Mouse (Mus musculus) layer of hippocampus, adult 9-10 months (tissue): ENCODE results near the gene Dnaaf5.
A peak's percentile ranks its signal among the peaks of the same experiment; 100 is the strongest.

Source experiments
- DNase-seq: peaks from one replicate; pipeline ENCODE4 v3.0.0; 2022; ENCODE audit warnings: low spot score

Gene Dnaaf5

DNA sequence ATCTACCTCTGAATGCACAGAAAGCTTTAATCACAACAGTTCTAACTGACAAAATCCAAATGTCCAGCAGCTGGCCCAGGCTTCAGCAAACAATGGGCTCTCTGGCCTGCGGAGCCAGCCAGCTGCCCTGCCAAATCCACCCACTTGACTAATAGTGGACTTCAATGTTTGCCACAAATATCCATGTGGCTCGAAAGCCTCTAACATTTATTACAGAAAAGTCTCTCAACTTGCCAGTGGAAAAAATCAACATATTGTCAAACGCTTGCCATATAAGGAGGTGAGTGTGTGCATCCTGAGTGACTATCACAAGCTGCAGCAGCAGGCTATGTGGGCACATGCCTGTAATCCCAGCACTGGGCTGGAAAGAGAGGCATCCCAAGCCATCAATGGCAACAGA is 48.8 kb downstream of the Dnaaf5 start:
- DNase-seq = no peak

DNA sequence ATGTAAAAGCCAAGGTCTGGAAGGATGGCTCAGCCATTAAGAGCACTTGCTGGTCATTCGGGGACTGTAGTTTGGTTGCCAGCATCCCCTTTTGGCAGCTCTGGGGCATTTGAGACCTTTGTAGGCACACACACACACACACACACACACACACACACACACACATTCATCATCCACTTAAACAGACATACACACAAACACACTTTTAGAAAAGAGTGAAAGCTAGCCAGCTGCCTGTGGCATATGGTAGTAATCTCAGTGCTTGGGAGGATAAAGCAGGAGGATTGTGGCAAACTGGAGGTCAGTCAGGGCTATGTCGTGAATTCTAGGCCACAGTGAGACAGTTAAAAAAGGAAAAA is 49.6 kb downstream of the Dnaaf5 start:
- DNase-seq = no peak

DNA sequence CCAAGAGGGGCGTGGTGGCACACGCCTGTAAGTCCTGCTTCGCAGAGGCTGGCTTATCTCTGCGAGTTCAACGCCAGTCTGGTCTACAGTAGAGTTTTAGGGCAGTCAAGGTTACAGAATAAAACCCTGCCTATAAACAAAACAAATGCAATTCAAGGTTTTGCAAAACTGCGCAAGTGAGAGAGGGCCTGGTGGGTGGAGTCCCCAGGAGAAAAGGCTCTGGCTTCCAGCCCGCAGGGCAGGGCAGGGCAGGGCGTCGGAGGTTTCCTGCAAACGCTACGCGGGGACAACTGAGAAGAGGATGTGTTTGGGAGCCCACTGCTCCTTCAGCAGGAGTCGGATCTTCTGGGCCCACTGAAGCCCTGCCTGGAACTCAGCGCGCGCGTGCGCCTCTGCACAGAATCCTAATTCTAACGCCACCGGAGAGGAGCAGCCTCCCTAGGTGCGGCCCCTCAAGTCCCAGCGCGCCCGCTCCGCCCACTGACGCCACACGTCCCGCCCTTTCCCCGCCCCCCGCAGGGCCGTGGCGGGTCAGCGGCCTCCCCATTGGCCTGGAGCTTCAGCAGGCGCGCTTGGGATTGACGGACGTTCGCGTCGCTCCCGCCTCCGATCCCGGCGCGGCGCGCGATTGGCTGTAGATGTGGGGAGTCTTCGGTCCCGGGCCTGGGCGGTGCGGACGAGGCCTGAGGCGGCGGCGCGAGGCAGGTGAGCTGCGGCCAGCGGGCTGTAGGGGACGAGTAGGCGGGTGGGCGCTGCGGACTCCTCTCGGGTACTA is 50.2 kb downstream of the Dnaaf5 start, which contains the start of gene Sun1:
Gene Sun1 (plus strand): TSS at position 643 of the 775 bp plus-strand sequence.
- peak; percentile 95 for DNase-seq

DNA sequence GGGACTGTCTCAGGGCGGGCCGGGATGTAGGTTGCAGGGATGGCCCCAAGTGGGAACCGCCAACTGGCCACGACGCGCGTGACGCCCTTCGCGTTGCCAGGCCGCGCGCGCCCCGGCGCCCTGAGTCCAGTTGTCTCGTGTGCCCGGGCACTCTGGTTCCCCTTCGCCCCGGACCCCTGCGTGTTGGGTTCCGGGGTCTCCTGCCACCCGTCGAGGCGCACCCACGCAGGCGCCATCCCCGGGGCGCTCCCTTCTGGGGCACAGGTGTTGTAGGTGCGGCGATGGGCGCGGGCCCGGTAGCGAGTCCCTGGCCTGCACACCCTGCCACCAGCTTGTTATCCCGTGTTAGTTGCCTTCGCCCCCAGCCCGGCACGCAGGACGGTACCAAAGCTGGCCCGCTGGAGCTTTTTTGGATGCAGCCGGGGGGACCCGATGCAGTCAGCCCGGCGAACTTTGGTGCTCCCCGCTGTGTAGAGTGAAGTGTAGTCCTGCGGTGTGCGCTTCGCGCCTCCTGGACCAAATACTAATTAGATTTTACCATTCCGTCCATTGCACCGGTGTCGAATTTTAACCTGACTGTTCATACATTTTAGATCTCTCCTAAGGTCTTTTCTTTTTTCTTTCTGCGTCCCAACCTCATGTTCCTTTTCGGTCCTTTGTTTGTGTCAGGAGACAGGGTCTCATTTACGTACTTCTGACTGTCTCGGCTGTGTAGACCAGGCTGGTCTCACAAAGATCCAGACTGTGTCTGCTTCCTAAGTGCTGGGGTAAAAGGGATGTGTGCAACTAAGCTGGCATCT is 50.9 kb downstream of the Dnaaf5 start:
- DNase-seq = no peak

DNA sequence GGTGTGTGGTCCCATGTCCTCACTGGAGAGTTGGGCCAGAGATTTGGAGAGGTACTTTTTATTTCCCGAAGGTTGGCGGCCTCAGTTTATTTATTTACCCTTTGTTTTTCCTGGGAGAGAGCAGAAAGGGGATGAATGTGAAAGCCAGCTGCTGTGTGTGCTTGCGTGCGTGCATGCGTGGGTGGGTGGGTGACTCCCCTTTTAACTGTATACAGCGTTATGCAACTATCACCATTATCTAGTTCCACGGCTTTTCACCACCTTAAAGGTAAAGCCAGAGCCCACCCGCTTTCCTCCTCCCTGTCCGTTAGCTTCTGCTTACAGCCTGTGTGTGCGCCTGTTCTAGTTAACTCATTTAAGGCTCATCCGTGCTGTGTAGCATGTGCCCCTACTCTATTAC is 52.1 kb downstream of the Dnaaf5 start:
- DNase-seq = no peak

DNA sequence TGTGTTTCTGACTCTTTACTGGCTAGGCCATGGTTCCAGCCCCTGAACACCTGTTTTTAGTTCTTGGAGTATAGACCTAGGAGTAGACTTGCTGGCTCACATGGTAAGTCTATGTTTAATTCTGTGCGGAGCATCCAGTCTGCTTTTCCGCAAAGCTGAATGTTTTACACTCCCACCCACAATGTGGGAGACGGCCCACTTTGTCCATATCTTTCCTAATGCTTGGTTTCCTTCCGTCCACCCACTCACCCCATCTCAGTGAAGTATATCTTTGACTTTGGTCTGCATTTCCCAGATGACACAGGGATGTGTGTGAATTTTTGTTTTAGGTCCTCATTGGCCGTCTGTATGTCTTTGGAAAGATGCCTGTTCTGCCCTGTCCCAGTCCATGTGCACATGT is 53.3 kb downstream of the Dnaaf5 start:
- DNase-seq = no peak

DNA sequence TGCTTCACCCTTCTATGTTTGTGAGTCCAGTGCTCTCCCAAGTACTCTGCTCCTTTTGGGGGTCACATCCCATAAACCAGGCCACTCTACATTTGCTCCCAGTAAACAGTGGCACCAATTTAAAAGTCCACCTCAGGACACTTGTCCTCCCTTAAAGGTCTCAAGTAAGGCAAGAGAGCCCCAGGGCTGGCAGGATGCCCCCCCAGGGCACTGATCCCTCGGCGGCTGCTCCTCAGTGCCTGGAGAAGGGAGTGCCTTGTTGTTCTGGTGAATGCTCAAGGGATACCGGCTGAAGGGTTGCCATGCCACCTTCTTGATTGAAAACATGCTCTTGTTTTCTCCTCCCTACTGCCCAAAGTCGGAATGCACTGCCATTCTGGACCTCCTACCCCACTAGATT is 56.1 kb downstream of the Dnaaf5 start:
- no peak for DNase-seq

DNA sequence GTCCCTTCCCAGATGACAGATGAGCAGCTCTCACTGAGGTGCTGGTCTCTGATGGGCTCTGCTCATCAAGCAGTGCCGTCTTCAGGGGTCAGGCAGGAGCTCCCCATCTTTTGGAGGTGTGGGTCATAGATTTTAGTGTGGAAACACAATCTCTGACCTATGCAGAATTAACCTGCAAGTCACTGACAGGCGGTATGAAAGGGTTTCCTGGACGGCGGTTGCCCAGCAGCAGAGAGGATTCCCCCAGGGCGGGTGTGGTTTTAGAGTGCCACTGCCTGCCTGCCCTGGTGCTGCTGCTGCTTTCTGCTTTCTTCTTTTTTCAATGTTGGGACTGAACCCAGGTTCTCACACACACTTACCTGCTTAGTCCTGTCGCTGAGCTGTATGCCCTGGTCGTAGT is 56.5 kb downstream of the Dnaaf5 start:
- DNase-seq = no peak

DNA sequence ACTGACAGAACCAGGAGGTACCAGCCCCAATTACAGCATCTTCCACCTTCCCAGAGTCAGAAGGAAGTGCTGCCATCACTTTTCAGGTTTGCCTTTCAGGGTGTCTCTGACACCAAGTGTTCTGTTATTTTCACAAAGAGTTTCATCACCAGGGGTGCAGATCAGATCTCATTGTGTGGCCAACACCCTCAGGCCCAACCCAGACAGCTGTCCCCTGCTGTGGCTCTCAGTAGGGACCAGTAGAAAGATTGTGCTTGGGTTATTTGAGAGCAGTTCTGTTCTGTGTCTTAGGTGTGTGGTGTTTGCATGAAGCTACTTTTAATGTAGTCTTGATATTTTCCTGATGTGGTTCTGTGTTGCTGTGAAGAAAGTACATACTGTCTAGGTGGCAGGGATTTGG is 58.2 kb downstream of the Dnaaf5 start:
- no peak for DNase-seq

DNA sequence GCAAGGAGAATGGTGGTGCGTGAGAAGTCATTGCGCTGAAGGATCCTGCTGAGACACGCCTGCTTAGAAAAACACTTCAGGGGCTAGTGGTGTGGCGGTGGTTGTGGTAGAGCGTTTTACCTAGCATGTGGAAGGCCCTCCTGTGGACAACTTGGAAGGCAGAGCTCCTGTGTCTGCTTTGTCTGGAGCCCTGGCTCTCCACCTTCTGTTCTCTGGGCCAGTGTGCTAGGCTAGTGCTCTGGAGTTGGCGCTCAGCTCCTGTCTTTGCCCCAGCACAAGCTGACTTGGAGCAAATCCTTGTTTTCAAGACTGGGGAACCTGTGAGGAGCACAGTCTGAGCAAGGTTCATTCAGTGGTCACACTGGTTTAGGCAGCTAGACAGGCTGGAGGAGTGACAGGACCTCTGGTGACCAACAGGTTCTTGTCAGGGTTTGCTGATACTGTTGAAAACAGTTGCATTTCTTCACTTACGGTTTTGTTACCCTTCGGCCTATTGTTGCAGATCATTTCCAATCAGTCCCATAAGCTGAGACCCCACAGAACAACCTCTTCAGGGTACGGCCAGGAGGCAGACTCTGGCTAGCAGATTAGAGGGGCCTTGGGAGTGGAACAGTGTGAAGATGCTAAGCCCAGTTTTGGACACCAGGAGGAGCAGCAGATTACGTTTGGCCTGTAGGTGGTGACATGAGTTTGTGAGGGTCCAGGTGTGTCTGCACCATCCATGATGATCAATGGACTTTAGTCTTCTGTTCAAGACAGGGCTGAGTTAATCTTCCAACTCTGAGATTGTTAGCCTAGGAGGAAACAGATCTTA is 59.1 kb downstream of the Dnaaf5 start:
- no peak for DNase-seq

DNA sequence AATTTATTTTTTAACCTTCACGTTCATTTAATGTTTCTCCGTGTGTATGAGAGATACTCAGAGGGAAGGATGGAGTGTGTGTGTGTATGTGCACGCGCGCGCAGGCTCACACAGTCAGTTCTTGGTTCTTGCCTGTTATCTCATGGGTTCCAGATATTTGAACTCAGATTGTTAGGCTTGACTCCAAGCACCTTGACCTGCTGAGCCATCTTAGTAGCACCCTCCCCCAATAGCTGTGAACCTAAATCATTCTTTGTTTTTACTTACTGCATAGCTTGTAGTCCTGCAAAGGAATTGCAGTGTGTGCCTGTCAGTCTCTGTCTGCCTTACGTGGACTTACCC is 59.6 kb downstream of the Dnaaf5 start:
- no peak for DNase-seq

DNA sequence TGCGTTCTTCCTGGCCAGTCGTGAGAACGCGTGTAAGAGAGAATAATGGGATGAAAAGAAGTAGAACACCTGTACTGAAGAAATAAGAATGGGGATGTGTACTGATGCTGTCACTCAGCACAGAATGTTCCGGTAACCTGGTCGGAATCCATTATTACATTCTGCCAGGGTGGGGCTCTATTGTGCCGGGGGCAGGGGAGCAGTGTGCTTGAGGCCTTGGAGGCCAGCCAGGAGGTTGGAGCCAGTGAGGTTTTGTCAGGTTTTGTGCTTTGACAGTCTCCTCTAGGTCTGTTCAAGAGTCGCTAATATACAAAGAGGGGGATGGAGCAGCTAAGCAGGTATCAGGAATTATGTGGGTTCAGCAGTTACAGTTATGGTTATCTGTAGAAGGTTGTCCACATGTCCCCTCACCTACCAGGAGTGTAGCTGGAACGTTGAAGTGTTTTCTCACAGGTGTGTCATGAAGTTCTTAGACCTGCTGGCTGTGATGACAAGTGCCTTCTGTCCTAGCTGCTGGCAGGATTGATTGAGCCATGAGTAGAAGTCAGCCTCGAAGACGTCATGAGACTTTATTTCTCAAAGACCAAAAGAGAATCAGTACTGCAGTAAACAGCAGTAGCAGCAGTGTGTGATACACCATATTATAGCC is 61.8 kb downstream of the Dnaaf5 start:
- no peak for DNase-seq

DNA sequence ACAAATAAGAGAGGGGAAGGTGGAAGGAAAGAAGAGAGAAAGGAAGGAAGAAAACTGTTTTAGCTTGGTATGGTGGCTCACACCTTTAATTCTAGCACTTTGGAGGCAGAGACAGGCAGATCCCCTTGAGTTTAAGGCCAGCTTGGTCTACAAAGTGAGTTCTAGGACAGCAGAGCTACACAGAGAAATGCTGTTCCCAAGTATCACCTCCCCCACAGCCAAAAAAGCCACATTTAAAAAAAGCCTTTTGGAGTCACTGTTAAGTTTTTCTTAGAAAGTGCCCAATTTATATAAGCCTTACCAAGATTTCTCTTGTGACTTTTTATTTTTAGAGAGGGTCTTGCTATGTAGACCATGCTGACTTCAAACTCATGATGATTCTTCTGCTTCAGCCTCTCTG is 64.3 kb downstream of the Dnaaf5 start:
- DNase-seq = no peak

DNA sequence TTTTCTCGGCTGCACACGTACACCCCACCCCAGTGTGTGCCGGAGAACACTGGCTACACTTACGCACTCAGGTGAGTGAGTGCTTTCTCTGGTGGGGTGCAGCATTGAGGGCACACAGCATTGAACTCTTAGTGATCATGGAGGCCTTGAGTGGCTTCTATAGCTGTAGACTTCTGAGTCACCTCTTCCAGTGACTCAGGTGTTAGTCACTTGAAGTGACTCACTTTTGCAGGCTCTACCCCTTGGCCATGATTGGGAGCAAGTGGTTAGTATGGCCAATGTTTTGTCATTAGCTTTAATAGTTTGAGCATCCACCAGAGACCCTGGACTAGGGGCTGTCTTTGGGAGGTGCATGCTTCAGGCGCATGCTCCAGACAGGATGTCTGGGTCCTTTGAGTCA is 65.2 kb downstream of the Dnaaf5 start:
- no peak for DNase-seq

DNA sequence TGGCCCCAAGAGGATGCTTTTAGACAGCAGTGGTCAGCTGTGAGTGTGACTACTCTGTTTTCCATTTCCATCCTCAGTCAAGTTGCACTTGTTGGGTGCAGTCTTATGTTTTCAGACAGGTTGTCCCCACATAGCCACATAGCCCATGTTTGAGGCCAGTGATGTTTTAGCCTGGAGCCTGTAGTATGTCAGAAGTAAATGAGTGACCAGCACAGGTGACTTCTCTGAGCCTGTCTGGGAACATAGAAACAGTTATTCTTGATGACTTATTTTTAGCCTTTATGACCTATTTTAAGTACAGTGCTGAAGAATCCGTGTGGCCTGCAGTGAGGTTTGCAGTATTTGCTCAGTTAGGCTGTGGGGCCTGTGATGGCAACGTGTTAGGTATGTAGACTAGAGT is 66.1 kb downstream of the Dnaaf5 start:
- DNase-seq = no peak

DNA sequence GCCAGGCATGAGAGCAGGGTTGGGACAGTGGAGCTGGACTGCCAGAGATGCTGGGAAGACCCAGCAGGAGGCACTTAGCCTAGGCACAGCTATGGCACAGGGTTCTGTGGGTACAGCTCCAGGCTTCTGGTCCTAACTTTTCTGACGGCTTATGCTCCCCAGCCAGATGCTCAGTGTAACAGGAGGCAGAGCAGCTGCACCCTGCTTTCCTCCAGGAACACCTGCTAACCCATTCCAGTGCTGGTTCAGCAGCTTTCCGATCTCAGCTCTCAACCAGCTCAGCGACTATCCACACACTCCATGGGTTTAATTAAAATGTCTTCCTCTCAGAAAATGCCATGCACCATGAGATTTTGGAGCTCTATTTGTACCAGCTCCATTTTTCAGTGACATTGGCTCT is 66.8 kb downstream of the Dnaaf5 start:
- no peak for DNase-seq

DNA sequence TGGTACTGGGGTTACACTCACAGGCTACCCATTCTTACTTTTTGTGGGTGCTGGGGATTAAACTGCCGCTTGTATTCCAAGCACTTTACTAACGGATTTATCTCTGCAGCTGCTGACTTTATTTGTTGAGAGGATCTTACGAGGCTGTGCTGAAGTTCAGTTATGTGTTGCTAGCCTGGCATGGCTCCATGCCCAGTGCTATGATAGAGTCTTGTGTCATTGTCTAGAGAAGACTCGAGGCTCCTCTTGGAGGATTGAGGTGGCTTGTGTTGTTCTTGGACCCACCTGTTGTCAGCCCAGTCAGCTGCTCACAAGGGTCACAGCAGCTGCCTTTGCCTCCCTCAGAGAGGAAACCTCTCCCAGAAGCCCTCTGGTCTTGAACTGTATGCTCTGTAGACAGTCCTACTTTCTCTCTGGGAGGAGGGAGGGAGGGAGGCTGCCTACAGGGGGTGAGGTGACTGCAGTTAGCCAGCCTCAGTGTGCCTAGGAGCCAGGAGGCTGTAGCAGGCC is 70.0 kb downstream of the Dnaaf5 start:
- DNase-seq = no peak

DNA sequence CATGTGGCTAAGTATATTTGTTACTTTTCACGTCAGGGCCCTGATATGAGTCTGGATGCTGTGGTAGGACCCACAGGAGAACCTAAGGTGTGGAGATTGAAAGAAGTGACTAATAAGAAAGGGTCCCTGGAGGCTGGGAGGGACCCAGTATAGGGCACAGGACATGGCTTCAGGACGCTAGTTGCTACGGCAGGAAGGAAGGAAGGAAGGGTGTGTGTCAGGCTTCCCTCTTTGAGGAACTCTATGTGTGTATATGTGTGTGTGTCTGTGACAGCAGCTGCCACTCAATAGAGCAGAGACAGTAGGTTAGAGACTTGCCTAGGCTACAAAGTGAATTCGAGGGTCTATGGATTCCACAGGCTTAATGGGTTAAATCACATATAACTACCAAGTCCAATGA is 70.6 kb downstream of the Dnaaf5 start:
- DNase-seq = no peak

DNA sequence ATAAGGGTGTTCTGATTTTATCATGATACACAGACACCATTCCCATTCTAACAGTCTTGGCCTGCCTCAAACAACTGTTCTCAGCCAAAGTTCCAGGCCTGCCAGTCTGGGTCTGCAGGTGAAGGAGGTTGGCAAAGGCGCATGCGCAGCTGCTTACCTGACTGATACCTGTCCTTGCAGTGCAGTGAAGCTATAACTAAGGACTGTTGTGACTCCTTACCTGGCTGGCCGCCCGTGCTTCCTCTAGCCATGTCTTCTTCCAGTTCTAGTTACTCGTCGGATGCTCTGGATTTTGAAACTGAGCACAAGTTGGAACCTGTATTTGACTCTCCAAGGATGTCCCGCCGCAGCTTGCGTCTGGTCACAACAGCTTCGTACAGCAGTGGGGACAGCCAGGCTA is 73.3 kb downstream of the Dnaaf5 start:
- DNase-seq = no peak

DNA sequence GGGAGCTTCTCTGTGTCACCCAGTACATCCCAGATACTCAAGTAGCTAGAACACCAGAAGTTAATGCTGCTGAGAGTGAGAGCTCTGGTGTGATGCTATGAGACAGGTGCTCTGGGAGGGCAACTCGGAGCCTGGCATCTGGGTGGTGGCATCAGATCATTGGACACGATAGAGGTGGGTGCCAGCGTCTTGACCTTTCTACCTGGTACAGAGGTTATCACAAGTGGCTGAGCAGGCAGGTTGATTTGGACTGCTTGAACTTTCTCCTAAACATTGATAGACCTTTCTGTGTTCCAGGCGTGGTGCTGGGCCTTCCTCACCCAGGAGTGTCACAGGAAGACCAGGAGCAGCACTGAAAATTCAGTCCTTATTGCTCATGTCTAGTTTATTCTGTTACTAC is 77.2 kb downstream of the Dnaaf5 start:
- no peak for DNase-seq

DNA sequence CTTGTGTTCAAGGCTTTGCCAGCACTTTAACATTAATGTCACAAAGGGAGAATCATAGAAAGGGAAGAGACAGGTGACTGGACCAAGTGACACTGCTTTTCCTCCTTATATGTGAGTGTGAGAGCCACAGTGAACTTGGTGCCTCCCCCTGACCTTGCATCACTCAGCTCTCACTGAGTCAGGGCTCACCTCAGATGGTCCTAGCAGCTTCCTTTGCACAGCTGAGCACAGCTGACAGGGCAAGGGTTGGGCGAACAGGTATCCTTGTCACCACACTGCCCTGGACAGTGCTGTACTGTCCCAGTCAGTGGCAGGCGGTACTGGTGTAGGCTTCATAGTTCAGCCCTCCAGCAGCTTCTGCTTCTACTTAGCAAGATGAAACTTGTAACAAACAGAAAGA is 77.6 kb downstream of the Dnaaf5 start:
- no peak for DNase-seq

DNA sequence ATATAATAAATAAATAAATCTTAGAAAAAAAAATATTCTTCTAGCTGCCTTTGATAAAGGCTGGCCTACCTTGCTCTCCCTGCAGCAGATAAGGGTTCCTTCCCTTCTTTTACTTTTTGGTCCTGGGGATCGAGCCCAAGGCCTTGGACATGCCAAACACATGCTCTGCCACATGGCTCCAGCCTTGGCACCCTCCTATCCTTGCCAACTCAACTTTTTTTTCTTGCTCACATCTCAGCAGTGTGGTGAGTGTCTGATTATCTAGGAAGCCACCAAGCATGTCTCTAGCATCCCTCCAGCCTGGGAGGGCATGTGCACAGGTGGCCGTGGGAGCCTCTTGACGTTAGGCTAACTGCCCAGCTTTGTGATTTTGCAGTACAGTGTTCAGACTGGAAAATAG is 78.3 kb downstream of the Dnaaf5 start:
- no peak for DNase-seq
